Mouse (Mus musculus) heart, adult 2 months (tissue): Measurements from ENCODE around the gene Atp11a.

Source experiments
- CTCF ChIP-seq: fragments of 200-600 bp; IDR thresholded peaks from 2 replicates; pipeline ENCODE4 v1.8.1; 2022; ENCODE audit warnings: antibody characterized with exemption, mild to moderate bottlenecking, moderate library complexity
- EP300 ChIP-seq: fragments of 200-500 bp; IDR thresholded peaks from 2 replicates; pipeline ENCODE4 v1.6.1; 2011; ENCODE audit warnings: low read depth, low read length, control low read depth; ENCODE audit not compliant: insufficient read depth
- POLR2A ChIP-seq: fragments of 200-500 bp; IDR thresholded peaks from 2 replicates; pipeline ENCODE4 v1.6.1; 2011; ENCODE audit warnings: mild to moderate bottlenecking, low read depth, low read length, control low read depth; ENCODE audit not compliant: insufficient read depth

DNA sequence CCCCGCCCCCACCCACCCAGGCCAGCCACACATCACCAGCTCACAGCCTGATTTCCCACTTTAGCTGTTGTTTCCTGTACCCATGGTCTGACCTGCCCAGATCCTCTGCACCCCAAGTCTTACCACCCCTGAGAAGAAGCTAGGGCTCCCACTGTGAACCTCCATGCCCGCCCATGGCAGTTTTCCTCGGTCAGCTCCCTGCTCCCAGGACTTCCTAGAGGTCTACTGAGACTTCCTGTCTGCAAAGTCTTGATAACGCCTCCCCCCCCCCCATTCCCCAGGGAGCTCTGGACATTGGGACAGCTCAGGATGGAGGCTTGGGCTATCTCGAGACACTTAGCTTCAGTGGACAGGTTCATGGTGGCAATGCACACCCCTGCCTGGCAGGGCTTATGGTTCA, 148.3 kb downstream of the Atp11a start:
- TF ChIP-seq CTCF, result no peak
- TF ChIP-seq POLR2A, result no peak
- TF ChIP-seq EP300, result no peak
